Mouse (Mus musculus) erythroblast, embryonic 14.5 days (primary cell): ENCODE results near the gene Zfp839.

Experiments
- GATA1 ChIP-seq: IDR thresholded peaks from 2 replicates; pipeline ENCODE4 v1.6.1; 2012; ENCODE audit warnings: low read length, inconsistent platforms, mixed read lengths
- TAL1 ChIP-seq: IDR thresholded peaks from 3 replicates; pipeline ENCODE4 v1.6.1; 2012; ENCODE audit warnings: low read length, inconsistent platforms, mixed read lengths

GRCm38 (mm10) chr12:110865571-110865970 lies 15.5 kb downstream of the Zfp839 start:
- no peak for TF ChIP-seq GATA1
- no peak for TF ChIP-seq TAL1
